Mouse (Mus musculus) G1E (cell line): ENCODE data around the gene Iqschfp.

Experiments
- CTCF ChIP-seq: IDR thresholded peaks from 2 replicates; pipeline ENCODE4 v1.5.1; 2012; ENCODE audit warnings: low read depth, low read length, inconsistent platforms, mixed read lengths
- GATA1 ChIP-seq: IDR thresholded peaks from 2 replicates; pipeline ENCODE4 v1.6.1; 2012; ENCODE audit warnings: borderline replicate concordance, low read length, inconsistent platforms, mixed read lengths
- TAL1 ChIP-seq: conservative IDR thresholded peaks from 2 replicates; pipeline ENCODE4 v1.6.1; 2012; ENCODE audit warnings: low read depth, low read length, inconsistent platforms, mixed read lengths

- TF ChIP-seq CTCF (no peak), GATA1 (no peak), TAL1 (no peak)
Measured at GRCm38 (mm10) chr3:68160175-68160574, 268.1 kb downstream of the Iqschfp start.
